27 mouse cellular contexts compared by ENCODE assay signal in the genomic region with DNA sequence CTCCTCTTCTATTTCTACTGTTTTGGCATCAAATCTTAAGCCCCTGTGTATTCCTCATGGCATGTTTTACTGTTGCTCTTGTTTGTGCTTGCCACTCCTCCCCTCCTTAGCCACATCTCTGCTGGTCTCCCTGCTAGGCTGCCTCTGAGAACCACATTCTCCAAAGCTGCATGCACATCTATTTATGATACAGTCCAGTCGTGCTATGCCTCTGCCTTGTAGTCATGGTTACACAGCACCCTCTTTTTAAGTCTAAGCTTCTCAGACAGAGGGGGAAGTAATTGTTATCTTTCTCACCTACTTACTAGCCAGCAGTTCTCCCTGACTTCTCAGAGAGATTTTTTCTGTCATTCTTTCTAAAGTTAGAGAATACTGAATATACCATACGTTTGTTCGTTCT.
DNase-seq lines count a peak whose midpoint lies in the region; ATAC-seq lines count a peak whose summit lies in the region.
"Had no signal": no experiment of that assay in that cellular context is flagged by ENCODE, and none has a peak within 500 bp of the region (broad histone marks: within the 10 kb centered on the region; RNA-seq: fewer than 3 reads in every experiment).

No protein-coding gene starts in this region.

- DNase-seq in midbrain, embryonic 14.5 days, result peak; percentile 5
- DNase-seq in left cerebral cortex, adult 9 months (ENCODE audit: low spot score in 2 of 2), result peak; percentile 26 to 32
- peak; percentile 6 for DNase-seq in right cerebral cortex, postnatal 14 days
- DNase-seq in adipocyte (ENCODE audit: low spot score), result no peak
- no peak for DNase-seq in urinary bladder, adult 2 months (ENCODE audit: low spot score)
- DNase-seq in embryo, embryonic 10.5 days (ENCODE audit: low spot score), result no peak
- DNase-seq: adrenal gland, postnatal 36 days; cerebellum, adult 11-12 months; cerebellum, postnatal 25 days; gastrocnemius, postnatal 36 days; heart, adult 2 months; heart, postnatal 14 days; kidney, adult 11 months; liver; lung, postnatal 4 days; thymus, adult 18-20 months; thymus, postnatal 36 days had no signal

- H3K36me3 ChIP-seq in midbrain, embryonic 14.5 days (ENCODE audit: control insufficient read depth, insufficient read depth, low read length), result no peaks in the 10 kb centered on the region
- H3K36me3 ChIP-seq in midbrain, embryonic 13.5 days, result no peaks in the 10 kb centered on the region
- H3K36me3 ChIP-seq: heart, embryonic 13.5 days; limb, embryonic 10.5 days; liver, embryonic 15.5 days; lung, embryonic 15.5 days; neural tube, embryonic 12.5 days; stomach, embryonic 15.5 days had no signal

- no peak overlapping the region for H3K9ac ChIP-seq in midbrain, embryonic 14.5 days (replicated peaks; ENCODE audit: low read length)
- no peak overlapping the region for H3K9ac ChIP-seq in midbrain, embryonic 13.5 days (replicated peaks)
- H3K9ac ChIP-seq: heart, embryonic 13.5 days; liver, embryonic 15.5 days; lung, embryonic 15.5 days; neural tube, embryonic 12.5 days; stomach, embryonic 15.5 days had no signal

- H3K4me2 ChIP-seq in midbrain, embryonic 14.5 days (ENCODE audit: low read length), result no peak overlapping the region
- no peak overlapping the region for H3K4me2 ChIP-seq in midbrain, embryonic 13.5 days (replicated peaks)
- H3K4me2 ChIP-seq: heart, embryonic 13.5 days; liver, embryonic 15.5 days; lung, embryonic 15.5 days; neural tube, embryonic 12.5 days; stomach, embryonic 15.5 days had no signal

- no peaks in the 10 kb centered on the region for H3K9me3 ChIP-seq in midbrain, embryonic 14.5 days (ENCODE audit: control insufficient read depth, low read length)
- H3K9me3 ChIP-seq in midbrain, embryonic 13.5 days, result no peaks in the 10 kb centered on the region
- H3K9me3 ChIP-seq: heart, embryonic 13.5 days; limb, embryonic 10.5 days; liver, embryonic 15.5 days; lung, embryonic 15.5 days; neural tube, embryonic 12.5 days; stomach, embryonic 15.5 days had no signal

- no peak for ATAC-seq in midbrain, embryonic 14.5 days (ENCODE audit: low FRiP score, low TSS enrichment)
- ATAC-seq in midbrain, embryonic 13.5 days, result no peak
- ATAC-seq in frontal cortex, adult (ENCODE audit: low TSS enrichment), result peak; percentile 100
- ATAC-seq: CD4-positive, CD25-positive, alpha-beta regulatory T cell, adult 4 months; forebrain, embryonic 14.5 days had no signal

- whole genome bisulfite sequencing in midbrain, embryonic 14.5 days, result 74% methylated on average over 3 of the region's 3 CpGs
- 77% methylated on average over 3 of the region's 3 CpGs for WGBS in midbrain, embryonic 13.5 days

- H3K27me3 ChIP-seq in midbrain, embryonic 14.5 days (ENCODE audit: control insufficient read depth, insufficient read depth, low read length), result no peaks in the 10 kb centered on the region
- H3K27me3 ChIP-seq in midbrain, embryonic 13.5 days, result no peaks in the 10 kb centered on the region
- H3K27me3 ChIP-seq: heart, embryonic 13.5 days; liver, embryonic 15.5 days; lung, embryonic 15.5 days; neural tube, embryonic 12.5 days; stomach, embryonic 15.5 days had no signal

- no peak overlapping the region for H3K27ac ChIP-seq in midbrain, embryonic 14.5 days (replicated peaks; ENCODE audit: low read depth, low read length)
- H3K27ac ChIP-seq in midbrain, embryonic 13.5 days, result no peak overlapping the region
- H3K27ac ChIP-seq: heart, adult 2 months; heart, embryonic 13.5 days; limb, embryonic 10.5 days; liver, embryonic 15.5 days; lung, embryonic 15.5 days; neural tube, embryonic 12.5 days; stomach, embryonic 15.5 days had no signal

- H3K4me1 ChIP-seq in midbrain, embryonic 14.5 days (ENCODE audit: control insufficient read depth, insufficient read depth, low read length), result no peaks in the 10 kb centered on the region
- H3K4me1 ChIP-seq in midbrain, embryonic 13.5 days (replicated peaks), result no peaks in the 10 kb centered on the region
- H3K4me1 ChIP-seq: heart, embryonic 13.5 days; limb, embryonic 10.5 days; liver, embryonic 15.5 days; lung, embryonic 15.5 days; neural tube, embryonic 12.5 days; stomach, embryonic 15.5 days had no signal

- H3K4me3 ChIP-seq in midbrain, embryonic 14.5 days (replicated peaks; ENCODE audit: low read depth, low read length), result no peak overlapping the region
- H3K4me3 ChIP-seq in midbrain, embryonic 13.5 days (replicated peaks), result no peak overlapping the region
- H3K4me3 ChIP-seq: heart, adult 2 months; heart, embryonic 13.5 days; limb, embryonic 10.5 days; liver, embryonic 15.5 days; lung, embryonic 15.5 days; neural tube, embryonic 12.5 days; stomach, embryonic 15.5 days had no signal

Comparison
In these comparisons a context has a peak if more than half of its experiments do, and no peak if none do; other contexts are left out.
1. DNase-seq: peak in midbrain, embryonic 14.5 days (single experiment), left cerebral cortex, adult 9 months (2 of 2) and right cerebral cortex, postnatal 14 days (single experiment); none in adipocyte (single experiment), urinary bladder, adult 2 months (single experiment) and embryo, embryonic 10.5 days (single experiment).